Mouse (Mus musculus) liver, embryonic 14.5 days (tissue): ENCODE data around the gene Pld3. TPM values are rescaled to one million over a fixed set of nuclear protein-coding genes. Genes with fewer than 3 reads are reported as not detected.

Experiments
- ATAC-seq: fragments of 200-750 bp; cut with Nextera tagmentation; 2 replicates; pipeline ENCODE4 v1.8.0; 2017; ENCODE audit warnings: moderate number of reproducible peaks, mild to moderate bottlenecking, moderate library complexity; ENCODE audit not compliant: insufficient read depth
- DNase-seq, 3 experiments: peaks; one replicate each; pipeline ENCODE4 v3.0.0-alpha.2; 2012 to 2013; ENCODE audit warnings: low read depth in 3 of 3, low spot score in 3 of 3
- H3K27ac ChIP-seq: fragments of 300-500 bp; sonication (generic); 2 replicates; pipeline ENCODE4 v1.5.1; 2014; ENCODE audit warnings: moderate library complexity, mild to moderate bottlenecking, control low read depth, inconsistent platforms
- H3K27me3 ChIP-seq: fragments of 300-500 bp; sonication (generic); 2 replicates; pipeline ENCODE4 v1.6.1; 2014; ENCODE audit warnings: mild to moderate bottlenecking, low read length, moderate library complexity; ENCODE audit not compliant: control insufficient read depth, insufficient read depth
- H3K36me3 ChIP-seq: fragments of 300-500 bp; sonication (generic); replicated peaks from 2 replicates; pipeline ENCODE4 v1.6.1; 2014; ENCODE audit warnings: low read depth; ENCODE audit not compliant: control insufficient read depth, insufficient read depth
- H3K4me1 ChIP-seq, 2 experiments: fragments of 200-500 bp in 1 of 2; fragments of 300-500 bp in 1 of 2; sonication (generic) in 1 of 2; replicated peaks; 2 replicates each; pipeline ENCODE4 v1.6.1; 2012 to 2014; ENCODE audit warnings: antibody characterized with exemption in 1 of 2, inconsistent platforms in 1 of 2, low read length in 1 of 2; ENCODE audit not compliant: control insufficient read depth in 2 of 2, insufficient read depth in 2 of 2
- H3K4me2 ChIP-seq: fragments of 300-500 bp; sonication (generic); 2 replicates; pipeline ENCODE4 v1.6.1; 2014; ENCODE audit warnings: low read depth, mild to moderate bottlenecking, control low read depth, moderate library complexity
- H3K4me3 ChIP-seq, 2 experiments: fragments of 200-500 bp in 1 of 2; fragments of 300-500 bp in 1 of 2; sonication (generic) in 1 of 2; 2 replicates each; pipeline ENCODE4 v1.5.1; 2012 to 2014; ENCODE audit warnings: low read depth in 2 of 2, low read length in 2 of 2, mild to moderate bottlenecking in 2 of 2, control low read depth in 1 of 2, inconsistent platforms in 1 of 2, moderate library complexity in 1 of 2; ENCODE audit not compliant: insufficient read depth in 1 of 2
- H3K9ac ChIP-seq: fragments of 300-500 bp; sonication (generic); replicated peaks from 2 replicates; pipeline ENCODE4 v1.6.1; 2014; ENCODE audit warnings: mild to moderate bottlenecking, control low read depth, moderate library complexity
- H3K9me3 ChIP-seq: fragments of 300-500 bp; sonication (generic); 2 replicates; pipeline ENCODE4 v1.6.1; 2016; ENCODE audit warnings: low read length, mixed read lengths; ENCODE audit not compliant: control insufficient read depth
- CTCF ChIP-seq: IDR thresholded peaks from 2 replicates; pipeline ENCODE4 v1.5.1; 2016; ENCODE audit warnings: antibody characterized with exemption, low read depth, control low read depth
- EP300 ChIP-seq: IDR thresholded peaks from 2 replicates; pipeline ENCODE4 v1.6.1; 2016; ENCODE audit warnings: antibody characterized with exemption, low read depth
- WGBS: fragments of 180-500 bp; shearing (Covaris S2); extraction: QIAGEN DNeasy Blood & Tissue Kit; methylation state at CpG from one replicate; pipeline ENCODE4 v1.1.7; 2014; ENCODE audit not compliant: insufficient replicate concordance; 5-methylcytosine and 5-hydroxymethylcytosine counted together
- polyA plus RNA-seq, 2 experiments: library from polyadenylated mRNA; depleted of rRNA in 1 of 2; stranded (reverse) in 1 of 2; unstranded in 1 of 2; fragments of >200 nt; fragmentation: Nextera tagmentation in 1 of 2; extraction: Ambion mirVana in 1 of 2; gene quantifications; 2 replicates each; pipeline versions ENCODE4 v1.2.1 to v1.2.3; 2012 to 2014

Gene Pld3
- polyA plus RNA-seq, 2 experiments: 55.0 to 55.9 TPM

GRCm38 (mm10) chr7:27493450-27493849 is 59.6 kb downstream of the Pld3 start:
- Histone ChIP-seq H3K9me3 (no peaks in the 10 kb centered on the region), H3K36me3 (peaks cover 14% of the 10 kb centered on the region), H3K9ac (no peak overlapping the region), H3K4me2 (no peak overlapping the region), H3K27me3 (no peaks in the 10 kb centered on the region), H3K4me1 (peaks cover 31 to 40% of the 10 kb centered on the region in 2 experiments), H3K4me3 (no peak overlapping the region), H3K27ac (no peak overlapping the region)
- ATAC-seq (no peak), DNase-seq (no peak)
- TF ChIP-seq EP300 (no peak), CTCF (no peak)
- 76% methylated on average over 5 of the region's 5 CpGs for WGBS

GRCm38 (mm10) chr7:27493022-27493421 is 60.0 kb downstream of the Pld3 start:
- Histone ChIP-seq H3K9me3 (no peaks in the 10 kb centered on the region), H3K27ac (no peak overlapping the region), H3K4me2 (no peak overlapping the region), H3K36me3 (peaks cover 14% of the 10 kb centered on the region), H3K4me3 (no peak overlapping the region), H3K9ac (no peak overlapping the region), H3K4me1 (peaks cover 35 to 45% of the 10 kb centered on the region in 2 experiments), H3K27me3 (no peaks in the 10 kb centered on the region)
- TF ChIP-seq CTCF (no peak), EP300 (no peak)
- ATAC-seq: no peak
- DNase-seq: no peak
- 42% methylated on average over 3 of the region's 3 CpGs for WGBS

GRCm38 (mm10) chr7:27491856-27492255 is 61.2 kb downstream of the Pld3 start:
- H3K4me2 ChIP-seq: peak overlapping the region; percentile 90
- WGBS: 65% methylated on average over 7 of the region's 7 CpGs

GRCm38 (mm10) chr7:27490543-27491329 is 62.3 kb downstream of the Pld3 start:
- H3K4me3 ChIP-seq: peak overlapping the region; percentile 64 to 71
- peaks cover 30 to 40% of the 10 kb centered on the region in 2 experiments for H3K4me1 ChIP-seq
- H3K9ac ChIP-seq: peak overlapping the region; percentile 84
- under 1% methylated on average over 32 of the region's 33 CpGs for WGBS
- DNase-seq (peak; percentile 86 to 92 (median 87)), ATAC-seq (peak; percentile 85)
- peak overlapping the region; percentile 81 for H3K27ac ChIP-seq
- TF ChIP-seq CTCF (peak; percentile 94), EP300 (no peak)
- no peaks in the 10 kb centered on the region for H3K9me3 ChIP-seq
- H3K36me3 ChIP-seq: peaks cover 14% of the 10 kb centered on the region
- H3K4me2 ChIP-seq: peak overlapping the region; percentile 90
- H3K27me3 ChIP-seq: no peaks in the 10 kb centered on the region

More at GRCm38 (mm10) chr7:27491856-27492255, 61.2 kb downstream of the Pld3 start:
- Histone ChIP-seq H3K4me1 (peaks cover 29 to 38% of the 10 kb centered on the region in 2 experiments), H3K36me3 (peaks cover 14% of the 10 kb centered on the region), H3K27me3 (no peaks in the 10 kb centered on the region), H3K27ac (peak overlapping the region; percentile 81), H3K9me3 (no peaks in the 10 kb centered on the region), H3K4me3 (no peak overlapping the region; a peak in 1 of 4 replicates), H3K9ac (peak overlapping the region; percentile 84)
- TF ChIP-seq CTCF (no peak), EP300 (no peak)
- no peak for ATAC-seq
- no peak for DNase-seq

GRCm38 (mm10) chr7:27490227-27490542 is 62.8 kb downstream of the Pld3 start:
- H3K27ac ChIP-seq: peak overlapping the region; percentile 81
- ATAC-seq (no peak), DNase-seq (no peak)
- H3K9ac ChIP-seq: peak overlapping the region; percentile 84
- peak overlapping the region; percentile 90 for H3K4me2 ChIP-seq
- H3K4me1 ChIP-seq: peaks cover 36 to 46% of the 10 kb centered on the region in 2 experiments
- peak overlapping the region; percentile 37 to 64 for H3K4me3 ChIP-seq
- peaks cover 14% of the 10 kb centered on the region for H3K36me3 ChIP-seq
- WGBS: 28% methylated on average over 4 of the region's 4 CpGs
- no peaks in the 10 kb centered on the region for H3K9me3 ChIP-seq
- TF ChIP-seq CTCF (no peak), EP300 (no peak)
- H3K27me3 ChIP-seq: no peaks in the 10 kb centered on the region
